Mouse (Mus musculus): Measurements from ENCODE around the gene Wsb2. TPM values are rescaled to one million over a fixed set of nuclear protein-coding genes. Genes with fewer than 3 reads are reported as not detected.
"Not testable (repeated sequence)": the region's sequence is repeated elsewhere in the genome, so short reads cannot be mapped to it uniquely, and the experiment has no call there.

Wsb2 gene
- polyA plus RNA-seq, 1 experiment from 2014 or later, result 197 TPM

GRCm38 (mm10) chr5:117337999-117338398 is 19.1 kb upstream of the Wsb2 start:
- ATAC-seq (no peak), DNase-seq (ENCODE audit: low read depth, low spot score) (no peak)
- H3K27me3 ChIP-seq, result no peaks in the 10 kb centered on the region
- ChIA-PET CTCF (interaction anchor here (1.0 to 1.2 kb wide), 2 partner anchors 11 to 17 kb away, joined by 3 to 4 read pairs; no protein-coding TSS in a partner anchor), POLR2A (no interaction called here)
- in situ Hi-C loops (cut with MboI; ENCODE audit: low pct_unique_long_range_greater_than_20kb), result no loop called here
- no peak for TF ChIP-seq CTCF (IDR thresholded peaks at IDR 0.05)

- in situ Hi-C loops (cut with MboI; ENCODE audit: low pct_unique_long_range_greater_than_20kb), result no loop called here
- ChIA-PET CTCF (no interaction called here), POLR2A (no interaction called here)
- ATAC-seq, result no peak
- DNase-seq (ENCODE audit: low read depth, low spot score), result no peak
- TF ChIP-seq CTCF (IDR thresholded peaks at IDR 0.05), result no peak
- no peaks in the 10 kb centered on the region for H3K27me3 ChIP-seq
These were observed 18.6 kb upstream of the Wsb2 start for GRCm38 (mm10) chr5:117338503-117338902.

DNA sequence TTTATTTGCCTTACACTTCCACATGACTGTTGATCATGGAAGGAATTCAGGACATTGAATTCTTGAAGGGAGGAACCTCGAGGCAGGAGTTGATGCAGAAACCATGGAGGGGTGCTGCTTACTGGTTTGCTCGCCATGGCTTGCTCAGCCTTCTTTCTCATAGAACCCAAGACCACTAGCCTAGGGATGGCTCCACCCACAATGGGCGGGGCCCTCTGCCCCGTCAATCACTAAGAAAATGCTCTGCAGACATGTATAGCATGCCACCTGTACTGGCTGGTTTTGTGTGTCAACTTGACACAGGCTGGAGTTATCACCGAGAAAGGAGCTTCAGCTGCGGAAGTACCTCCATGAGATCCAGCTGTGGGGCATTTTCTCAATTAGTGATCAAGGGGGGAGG is 17.0 kb upstream of the Wsb2 start:
- ATAC-seq (no peak), DNase-seq (ENCODE audit: low read depth, low spot score) (no peak)
- POLR2A ChIA-PET, result interaction anchor here (0.7 kb wide), 1 partner anchor 19 kb away, joined by 3 read pairs; no protein-coding TSS in a partner anchor
- in situ Hi-C loops (cut with MboI; ENCODE audit: low pct_unique_long_range_greater_than_20kb), result no loop called here
- no peaks in the 10 kb centered on the region for H3K27me3 ChIP-seq
- CTCF ChIA-PET, result no interaction called here
- TF ChIP-seq CTCF (IDR thresholded peaks at IDR 0.05), result no peak

- POLR2A ChIA-PET, result interaction anchor here (1.0 kb wide), 1 partner anchor 12 kb away, joined by 5 read pairs; no protein-coding TSS in a partner anchor
- CTCF ChIA-PET, result interaction anchor here (0.6 to 0.9 kb wide), 2 partner anchors 10 to 11 kb away, joined by 3 read pairs; no protein-coding TSS in a partner anchor
- ATAC-seq, result no peak
- TF ChIP-seq CTCF (IDR thresholded peaks at IDR 0.05), result no peak
- in situ Hi-C loops (cut with MboI; ENCODE audit: low pct_unique_long_range_greater_than_20kb), result no loop called here
- no peak for DNase-seq (ENCODE audit: low read depth, low spot score)
- no peaks in the 10 kb centered on the region for H3K27me3 ChIP-seq
These were observed 15.2 kb upstream of the Wsb2 start for GRCm38 (mm10) chr5:117341896-117342295.

- ChIA-PET POLR2A (interaction anchor here (1.4 kb wide), 1 partner anchor 11 kb away, joined by 5 read pairs; no protein-coding TSS in a partner anchor), CTCF (interaction anchor here (1.6 kb wide), 1 partner anchor 9 kb away, joined by 6 read pairs; no protein-coding TSS in a partner anchor)
- ATAC-seq; H3K27me3 ChIP-seq; in situ Hi-C loops (cut with MboI; ENCODE audit: low pct_unique_long_range_greater_than_20kb); DNase-seq (ENCODE audit: low read depth, low spot score): not testable (repeated sequence)
These were observed 12.6 kb upstream of the Wsb2 start for GRCm38 (mm10) chr5:117344496-117344895.

GRCm38 (mm10) chr5:117345432-117345976 is 11.6 kb upstream of the Wsb2 start:
- ATAC-seq (no peak), DNase-seq (ENCODE audit: low read depth, low spot score) (no peak)
- TF ChIP-seq CTCF (IDR thresholded peaks at IDR 0.05), result no peak
- H3K27me3 ChIP-seq, result no peaks in the 10 kb centered on the region
- in situ Hi-C loops (cut with MboI; ENCODE audit: low pct_unique_long_range_greater_than_20kb), result no loop called here
- CTCF ChIA-PET, result interaction anchor here (0.8 kb wide), 1 partner anchor 240 kb away, joined by 3 read pairs; no protein-coding TSS in a partner anchor
- POLR2A ChIA-PET, result interaction anchor here (1.4 kb wide), 1 partner anchor 10 kb away, joined by 5 read pairs; no protein-coding TSS in a partner anchor

DNA sequence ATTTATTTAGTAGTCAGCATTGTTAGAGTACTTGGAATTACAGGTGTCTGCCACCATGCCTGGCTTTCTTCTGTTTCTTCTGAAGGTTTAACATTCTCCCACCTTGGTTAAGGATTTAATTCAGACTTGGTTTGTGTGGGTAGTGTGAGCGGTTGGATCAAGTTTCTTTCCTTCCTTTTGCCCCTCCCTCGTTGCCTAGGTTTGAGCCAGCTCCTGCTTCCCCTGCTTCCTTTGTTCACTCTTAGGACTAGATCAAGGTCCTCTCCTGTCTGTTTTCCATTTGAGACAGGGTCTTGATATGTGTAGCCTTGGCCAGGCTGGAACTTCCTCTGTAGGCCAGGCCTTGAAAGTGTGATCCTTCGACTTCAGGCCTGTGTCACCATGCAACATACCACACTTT is 10.8 kb upstream of the Wsb2 start:
- no peak for ATAC-seq
- H3K27me3 ChIP-seq, result no peaks in the 10 kb centered on the region
- in situ Hi-C loops (cut with MboI; ENCODE audit: low pct_unique_long_range_greater_than_20kb), result no loop called here
- no peak for DNase-seq (ENCODE audit: low read depth, low spot score)
- TF ChIP-seq CTCF (IDR thresholded peaks at IDR 0.05), result no peak
- ChIA-PET POLR2A (no interaction called here), CTCF (no interaction called here)

DNA sequence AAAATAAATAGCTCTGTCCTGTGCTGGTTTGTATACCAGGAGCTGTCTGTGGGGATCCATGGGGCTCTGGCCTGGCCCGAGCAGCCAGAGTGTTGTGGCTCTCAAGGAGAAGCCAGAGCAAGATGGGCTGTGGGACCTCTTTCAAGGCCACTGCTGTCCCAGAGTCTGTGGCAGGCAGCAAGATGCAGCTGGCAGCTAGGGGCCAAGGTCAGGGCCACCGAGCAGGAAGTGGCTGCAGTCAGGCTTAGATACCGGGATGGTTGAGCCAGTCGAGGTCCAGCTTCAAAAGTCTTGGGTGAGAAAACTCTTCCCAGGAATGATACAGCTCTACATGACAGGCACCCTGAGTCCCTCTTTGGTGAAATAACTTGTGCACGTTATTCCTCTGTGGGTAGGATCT is 10.1 kb upstream of the Wsb2 start:
- H3K27me3 ChIP-seq, result no peaks in the 10 kb centered on the region
- DNase-seq (ENCODE audit: low read depth, low spot score), result no peak
- no peak for ATAC-seq
- ChIA-PET POLR2A (no interaction called here), CTCF (no interaction called here)
- in situ Hi-C loops (cut with MboI; ENCODE audit: low pct_unique_long_range_greater_than_20kb), result no loop called here
- TF ChIP-seq CTCF (IDR thresholded peaks at IDR 0.05), result no peak

DNA sequence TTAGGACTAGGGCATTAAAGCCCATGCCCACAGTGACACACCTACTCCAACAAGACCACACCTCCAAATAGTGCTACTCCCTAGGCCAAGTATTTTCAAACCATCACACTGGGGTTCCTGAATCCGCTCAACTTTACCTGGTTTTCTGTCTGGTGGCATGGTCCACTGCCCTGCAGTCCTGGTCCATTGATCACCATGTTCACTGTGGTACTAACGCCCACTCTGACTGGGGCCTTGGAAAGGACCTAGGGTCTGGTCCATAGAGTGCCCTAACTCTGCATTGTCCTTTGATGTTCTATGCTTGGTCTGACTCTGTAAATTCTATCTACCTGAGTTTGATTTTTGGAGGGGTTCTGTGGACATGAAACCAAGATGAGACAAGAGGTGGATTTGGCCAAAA is 9.3 kb upstream of the Wsb2 start:
- no peaks in the 10 kb centered on the region for H3K27me3 ChIP-seq
- ATAC-seq (no peak), DNase-seq (ENCODE audit: low read depth, low spot score) (no peak)
- POLR2A ChIA-PET, result no interaction called here
- in situ Hi-C loops (cut with MboI; ENCODE audit: low pct_unique_long_range_greater_than_20kb), result no loop called here
- TF ChIP-seq CTCF (IDR thresholded peaks at IDR 0.05), result no peak
- CTCF ChIA-PET, result interaction anchor here (1.4 kb wide), 1 partner anchor 10 kb away, joined by 3 read pairs; no protein-coding TSS in a partner anchor

DNA sequence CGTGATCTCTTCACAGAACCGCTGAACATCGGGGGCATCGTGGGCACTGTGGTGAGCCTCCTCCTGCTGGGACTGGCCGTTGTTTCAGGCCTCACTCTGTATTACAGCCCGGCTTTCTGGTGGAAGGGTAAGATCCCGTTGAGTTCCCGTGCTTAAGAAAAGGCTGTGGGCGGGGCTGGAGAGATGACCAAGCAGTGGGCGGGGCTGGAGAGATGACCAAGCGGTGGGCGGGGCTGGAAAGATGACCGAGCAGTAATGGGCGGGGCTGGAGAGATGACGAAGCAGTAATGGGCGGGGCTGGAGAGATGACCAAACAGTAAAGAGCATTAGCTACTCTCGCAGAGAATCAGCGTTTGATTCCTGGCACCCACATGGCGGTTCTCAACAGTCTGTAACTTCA is 8.8 kb upstream of the Wsb2 start:
- ATAC-seq, result peak; percentile 36
- POLR2A ChIA-PET, result no interaction called here
- no peak for DNase-seq (ENCODE audit: low read depth, low spot score)
- TF ChIP-seq CTCF (IDR thresholded peaks at IDR 0.05), result no peak
- CTCF ChIA-PET, result interaction anchor here (0.8 to 1.4 kb wide), 2 partner anchors 11 to 41 kb away, joined by 3 read pairs; no protein-coding TSS in a partner anchor
- no peaks in the 10 kb centered on the region for H3K27me3 ChIP-seq
- in situ Hi-C loops (cut with MboI; ENCODE audit: low pct_unique_long_range_greater_than_20kb), result no loop called here

GRCm38 (mm10) chr5:117354121-117354520 is 3.0 kb upstream of the Wsb2 start:
- in situ Hi-C loops (cut with MboI; ENCODE audit: low pct_unique_long_range_greater_than_20kb), result loop anchor here (25.0 kb wide), 1 partner anchor 1008 kb away; no protein-coding TSS in a partner anchor
- no peaks in the 10 kb centered on the region for H3K27me3 ChIP-seq
- no peak for DNase-seq (ENCODE audit: low read depth, low spot score)
- ATAC-seq, result no peak
- ChIA-PET CTCF (interaction anchor here (1.7 kb wide), 1 partner anchor 10 kb away, joined by 6 read pairs; no protein-coding TSS in a partner anchor), POLR2A (interaction anchor here (0.8 kb wide), 1 partner anchor 9 kb away, joined by 3 read pairs; no protein-coding TSS in a partner anchor)
- TF ChIP-seq CTCF (IDR thresholded peaks at IDR 0.05), result no peak
